Mouse (Mus musculus) megakaryocyte, embryonic 14.5 days (primary cell): ENCODE results near the gene Plcl1. TPM values are rescaled to one million over a fixed set of nuclear protein-coding genes. Genes with fewer than 3 reads are reported as not detected.

Source experiments
- H3K27me3 ChIP-seq: replicated peaks from 2 replicates; pipeline ENCODE3; 2012; ENCODE audit warnings: inconsistent platforms
- H3K36me3 ChIP-seq: replicated peaks from 2 replicates; pipeline ENCODE3; 2012; ENCODE audit warnings: low read length, inconsistent platforms, mixed read lengths
- H3K4me1 ChIP-seq: 2 replicates; pipeline ENCODE4 v1.6.1; 2012; ENCODE audit warnings: inconsistent platforms
- H3K4me3 ChIP-seq: replicated peaks from 2 replicates; pipeline ENCODE3; 2012; ENCODE audit warnings: moderate library complexity, mild to moderate bottlenecking, inconsistent platforms
- H3K9me3 ChIP-seq: 2 replicates; pipeline ENCODE4 v1.6.1; 2012; ENCODE audit warnings: inconsistent platforms
- FLI1 ChIP-seq: IDR thresholded peaks from 2 replicates; pipeline ENCODE4 v1.6.1; 2012; ENCODE audit warnings: low read length, inconsistent platforms, mixed read lengths
- GATA1 ChIP-seq: IDR thresholded peaks from 3 replicates; pipeline ENCODE4 v1.6.1; 2012; ENCODE audit warnings: mixed read lengths, low read length, inconsistent platforms, borderline replicate concordance
- polyA plus RNA-seq: library from polyadenylated mRNA; stranded (reverse); fragments of >175 nt; gene quantifications from 2 replicates; pipeline ENCODE4 v1.2.3, GENCODE M21; 2012; ENCODE audit warnings: low replicate concordance; ENCODE audit not compliant: insufficient read depth

Plcl1 gene
- polyA plus RNA-seq, 1 experiment = 0.04 TPM

DNA sequence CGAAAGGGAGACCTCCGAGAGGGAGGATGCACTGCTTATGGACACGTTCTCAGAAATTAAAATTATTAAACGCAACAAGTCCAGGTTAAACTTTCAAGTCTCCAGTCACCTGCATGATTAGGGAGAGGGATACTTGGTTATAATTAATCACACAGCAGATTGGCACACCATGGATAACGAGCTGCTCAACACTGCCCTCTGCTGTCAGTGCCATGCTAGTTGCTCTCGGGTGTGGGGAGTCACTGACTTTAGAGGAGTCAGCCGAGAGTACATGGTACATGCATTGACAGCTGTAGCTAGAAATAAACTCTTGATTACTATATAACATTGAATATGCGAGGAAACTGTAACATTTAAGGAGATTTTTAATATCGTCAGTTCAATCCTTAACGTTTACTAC is 350.0 kb downstream of the Plcl1 start:
- H3K36me3 ChIP-seq = no peaks in the 10 kb centered on the region
- H3K27me3 ChIP-seq = no peaks in the 10 kb centered on the region
- H3K9me3 ChIP-seq = no peaks in the 10 kb centered on the region
- no peak overlapping the region for H3K4me3 ChIP-seq
- TF ChIP-seq GATA1 (no peak), FLI1 (no peak)
- H3K4me1 ChIP-seq = no peaks in the 10 kb centered on the region

DNA sequence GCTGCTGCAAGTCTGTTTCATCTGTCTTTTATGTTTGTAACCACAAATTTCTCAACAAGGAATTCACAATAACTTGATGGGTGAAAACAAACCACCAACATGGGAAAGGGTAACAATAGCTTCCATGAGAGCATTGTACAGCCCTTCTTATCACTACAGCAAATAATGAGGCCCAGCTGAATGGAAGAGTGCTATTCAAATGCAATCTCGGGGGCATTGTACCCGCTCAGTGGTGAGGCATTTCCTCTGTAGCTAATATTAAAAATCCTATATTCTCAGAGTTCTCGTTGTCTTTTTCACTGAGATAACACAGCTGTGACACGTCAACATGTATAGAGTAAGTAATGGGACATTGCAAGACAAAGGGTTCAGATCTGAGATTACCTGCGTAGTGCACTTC is 356.6 kb downstream of the Plcl1 start:
- Histone ChIP-seq H3K36me3 (no peaks in the 10 kb centered on the region), H3K4me1 (no peaks in the 10 kb centered on the region), H3K27me3 (no peaks in the 10 kb centered on the region), H3K9me3 (no peaks in the 10 kb centered on the region), H3K4me3 (no peak overlapping the region)
- TF ChIP-seq GATA1 (no peak), FLI1 (no peak)

DNA sequence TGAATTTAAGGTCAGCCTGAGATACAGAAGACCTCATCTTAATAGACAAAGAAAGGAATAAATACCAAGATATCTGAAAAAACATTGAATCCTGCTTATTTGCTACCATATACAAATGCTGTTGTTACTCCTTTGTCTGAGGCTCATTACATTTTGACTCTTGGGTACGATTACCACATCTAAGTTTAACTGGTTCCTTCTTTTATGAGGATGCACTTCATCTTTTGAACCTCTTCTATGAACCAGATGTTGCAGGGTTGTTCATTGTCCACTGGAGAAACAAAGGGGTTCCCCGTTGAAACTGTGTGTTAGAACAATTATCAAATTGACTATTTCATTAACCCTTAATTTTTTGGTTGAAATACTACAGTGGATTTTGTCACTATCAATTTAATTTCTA is 357.4 kb downstream of the Plcl1 start:
- Histone ChIP-seq H3K4me3 (no peak overlapping the region), H3K27me3 (no peaks in the 10 kb centered on the region), H3K4me1 (no peaks in the 10 kb centered on the region), H3K9me3 (no peaks in the 10 kb centered on the region), H3K36me3 (no peaks in the 10 kb centered on the region)
- no peak for TF ChIP-seq FLI1
- TF ChIP-seq GATA1 = no peak

DNA sequence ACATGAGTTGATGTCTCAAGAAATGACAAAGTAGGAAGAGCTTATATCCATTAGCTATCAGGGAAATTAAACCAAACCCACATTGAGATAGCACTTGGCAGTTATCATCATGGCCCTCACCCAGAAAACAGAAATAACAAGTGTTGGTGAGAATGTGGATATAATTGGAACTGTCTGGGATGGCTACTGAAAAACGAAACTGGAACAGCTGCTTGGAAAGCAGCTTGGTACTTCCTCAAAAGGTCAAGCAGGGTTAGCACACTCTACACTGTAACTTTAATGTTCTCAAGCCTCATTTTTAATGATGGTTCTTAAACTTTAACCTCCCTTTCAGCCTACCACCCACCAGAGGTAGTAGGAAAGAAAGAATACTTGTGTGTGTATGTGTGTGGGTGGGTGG is 361.0 kb downstream of the Plcl1 start:
- H3K4me3 ChIP-seq = no peak overlapping the region
- H3K9me3 ChIP-seq = no peaks in the 10 kb centered on the region
- H3K4me1 ChIP-seq = no peaks in the 10 kb centered on the region
- H3K36me3 ChIP-seq = no peaks in the 10 kb centered on the region
- no peaks in the 10 kb centered on the region for H3K27me3 ChIP-seq
- TF ChIP-seq GATA1 (no peak), FLI1 (no peak)

DNA sequence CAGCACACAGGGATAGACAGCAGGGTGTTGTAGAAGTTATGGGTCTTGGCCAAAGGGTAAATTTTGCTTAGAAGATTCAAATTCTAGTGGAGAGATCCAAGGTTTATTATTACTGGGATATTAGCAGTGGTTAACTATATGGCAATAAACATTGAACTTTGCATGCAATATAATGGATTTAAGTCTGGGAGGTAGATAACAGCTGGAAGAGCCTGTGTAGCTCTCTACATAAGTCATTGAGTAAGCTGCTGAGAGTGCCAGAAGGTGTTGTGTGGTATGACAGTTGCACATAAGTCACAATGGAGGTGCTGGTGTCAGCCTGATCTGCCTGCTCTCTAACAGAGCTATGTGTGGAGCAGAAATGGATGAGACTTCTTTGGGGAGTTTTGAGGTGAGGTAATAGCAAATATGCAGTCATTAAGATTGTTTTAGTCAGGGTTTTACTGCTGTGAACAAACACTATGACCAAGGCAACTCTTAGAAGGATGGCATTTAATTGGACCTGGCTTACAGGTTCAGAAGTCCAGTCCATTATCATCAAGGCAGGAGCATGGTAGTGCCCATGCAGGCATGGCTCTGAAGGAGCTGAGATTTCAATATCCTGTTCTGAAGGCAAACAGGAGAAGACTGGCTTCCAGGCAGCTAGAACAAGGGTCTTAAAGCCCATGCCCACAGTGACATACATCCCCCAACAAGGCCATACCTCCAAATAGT is 364.5 kb downstream of the Plcl1 start:
- H3K4me1 ChIP-seq = no peaks in the 10 kb centered on the region
- H3K36me3 ChIP-seq = no peaks in the 10 kb centered on the region
- no peaks in the 10 kb centered on the region for H3K27me3 ChIP-seq
- TF ChIP-seq GATA1 (no peak), FLI1 (no peak)
- no peak overlapping the region for H3K4me3 ChIP-seq
- no peaks in the 10 kb centered on the region for H3K9me3 ChIP-seq

DNA sequence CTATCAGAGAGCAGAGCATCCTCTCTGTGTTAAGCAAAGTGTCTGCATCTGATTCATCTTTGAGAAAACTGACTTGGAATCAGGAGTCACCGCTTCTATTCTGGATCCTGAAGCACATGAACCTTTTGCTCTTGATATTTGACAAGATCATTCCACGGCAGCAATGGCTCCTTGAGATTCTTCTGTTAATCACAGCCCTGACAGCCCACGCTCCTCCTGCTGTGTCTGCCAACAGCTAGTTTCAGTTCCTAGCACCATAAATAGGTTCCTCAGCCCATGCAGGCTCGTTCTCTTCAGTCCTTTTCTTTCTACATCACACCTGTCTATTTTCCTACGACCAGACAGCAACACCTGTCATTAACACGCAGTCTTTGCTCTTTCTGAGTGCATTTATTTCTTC is 387.1 kb downstream of the Plcl1 start:
- no peak for TF ChIP-seq GATA1
- no peak for TF ChIP-seq FLI1
- H3K4me3 ChIP-seq = no peak overlapping the region
- H3K36me3 ChIP-seq = no peaks in the 10 kb centered on the region
- H3K27me3 ChIP-seq = no peaks in the 10 kb centered on the region
- H3K4me1 ChIP-seq = no peaks in the 10 kb centered on the region
- 0 out of 2 replicates have a peak, but pooled peaks cover 3% of the 10 kb centered on the region for H3K9me3 ChIP-seq

Other genes starting within 250 kb of the Plcl1 start
- not detected in 2 replicates for gene Rftn2, start 179.1 kb upstream of the Plcl1 start, polyA plus RNA-seq
- gene Mars2, start 168.7 kb upstream of the Plcl1 start, polyA plus RNA-seq = 0.58 and 2.5 TPM in 2 replicates
- gene Boll, start 42.5 kb upstream of the Plcl1 start, polyA plus RNA-seq = not detected in 2 replicates